Mouse (Mus musculus) midbrain, postnatal 0 days (tissue): ENCODE measurements around the gene Jph4. TPM values are rescaled to one million over a fixed set of nuclear protein-coding genes. Genes with fewer than 3 reads are reported as not detected.

Source experiments
- ATAC-seq: fragments of 200-750 bp; cut with Nextera tagmentation; 2 replicates; pipeline ENCODE4 v1.8.0; 2017; ENCODE audit warnings: moderate number of reproducible peaks, mild to moderate bottlenecking, moderate TSS enrichment, moderate library complexity; ENCODE audit not compliant: low FRiP score
- DNase-seq: peaks from one replicate; pipeline ENCODE4 v3.0.0-alpha.2; 2015; ENCODE audit warnings: low spot score
- H3K27ac ChIP-seq: fragments of 300-500 bp; sonication (generic); 2 replicates; pipeline ENCODE4 v1.5.1; 2014; ENCODE audit warnings: low read depth, mild to moderate bottlenecking, low read length, mixed read lengths
- H3K27me3 ChIP-seq: fragments of 300-500 bp; sonication (generic); 2 replicates; pipeline ENCODE4 v1.6.1; 2014; ENCODE audit warnings: low read length, control low read depth, mixed read lengths; ENCODE audit not compliant: insufficient read depth
- H3K36me3 ChIP-seq: fragments of 300-500 bp; sonication (generic); 2 replicates; pipeline ENCODE4 v1.6.1; 2014; ENCODE audit warnings: low read length, control low read depth, mixed read lengths; ENCODE audit not compliant: insufficient read depth
- H3K4me1 ChIP-seq: fragments of 300-500 bp; sonication (generic); 2 replicates; pipeline ENCODE4 v1.6.1; 2014; ENCODE audit warnings: mild to moderate bottlenecking, control low read depth, antibody characterized with exemption, low read length, mixed read lengths; ENCODE audit not compliant: insufficient read depth
- H3K4me2 ChIP-seq: fragments of 300-500 bp; sonication (generic); 2 replicates; pipeline ENCODE4 v1.6.1; 2014; ENCODE audit warnings: low read depth, mild to moderate bottlenecking, low read length, mixed read lengths; ENCODE audit not compliant: poor library complexity, severe bottlenecking
- H3K4me3 ChIP-seq: fragments of 300-500 bp; sonication (generic); 2 replicates; pipeline ENCODE4 v1.5.1; 2014; ENCODE audit warnings: low read depth, mild to moderate bottlenecking, low read length, moderate library complexity
- H3K9ac ChIP-seq: fragments of 300-500 bp; sonication (generic); replicated peaks from 2 replicates; pipeline ENCODE4 v1.6.1; 2014; ENCODE audit warnings: mild to moderate bottlenecking, low read length, moderate library complexity, mixed read lengths; ENCODE audit not compliant: poor library complexity, severe bottlenecking
- H3K9me3 ChIP-seq: fragments of 300-500 bp; sonication (generic); 2 replicates; pipeline ENCODE4 v1.6.1; 2016; ENCODE audit warnings: low read length, control low read depth
- CTCF ChIP-seq: IDR thresholded peaks from 2 replicates; pipeline ENCODE4 v1.5.1; 2016; ENCODE audit warnings: antibody characterized with exemption, mild to moderate bottlenecking
- WGBS: fragments of 180-500 bp; shearing (Covaris S2); extraction: QIAGEN DNeasy Blood & Tissue Kit; methylation state at CpG from one replicate; pipeline ENCODE4 v1.1.7; 2014; 5-methylcytosine and 5-hydroxymethylcytosine counted together
- polyA plus RNA-seq: library from polyadenylated mRNA; unstranded; fragments of >200 nt; fragmentation: Nextera tagmentation; extraction: Ambion mirVana; gene quantifications from 2 replicates; pipeline ENCODE4 v1.2.1, GENCODE M21; 2015
- total RNA-seq: library from RNA; depleted of rRNA; stranded (reverse); fragments of >200 nt; gene quantifications from 2 replicates; pipeline ENCODE4 v1.2.3, GENCODE M21; 2014

Jph4 gene
- total and polyA plus RNA-seq, 2 experiments from 2014 or later = 45.1 to 182 TPM

DNA sequence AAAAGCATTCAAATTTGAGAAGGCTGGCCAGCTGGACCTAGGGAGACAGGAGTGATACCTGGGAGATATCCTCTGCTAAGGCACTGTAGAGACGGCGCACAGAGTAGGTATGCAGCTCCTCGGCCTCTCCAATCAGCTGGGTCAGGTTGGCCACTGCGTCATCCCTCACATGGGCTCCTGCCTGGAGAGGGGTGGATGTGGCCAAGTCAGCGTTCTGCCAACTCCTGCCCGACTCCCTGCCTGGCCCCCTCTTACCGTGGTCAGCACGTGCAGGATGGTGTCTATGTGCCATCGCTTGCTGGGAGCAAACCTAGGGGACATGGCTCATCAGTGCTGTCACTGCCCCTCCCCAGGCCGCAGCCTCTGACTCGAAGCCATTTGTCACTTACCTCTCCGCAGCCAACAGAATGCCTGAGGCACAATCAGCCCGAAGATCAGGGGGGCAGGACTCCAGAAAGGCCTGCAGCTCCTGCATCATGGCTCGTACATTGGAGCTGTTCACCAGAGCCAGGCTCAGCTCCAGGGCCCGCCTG is 14.4 kb downstream of the Jph4 start:
- H3K9me3 ChIP-seq = no peaks in the 10 kb centered on the region
- no peak overlapping the region for H3K4me3 ChIP-seq
- H3K4me2 ChIP-seq = no peak overlapping the region
- H3K4me1 ChIP-seq = peaks cover 11% of the 10 kb centered on the region; the same call in 1 of the 2 replicates
- no peak for TF ChIP-seq CTCF
- ATAC-seq = no peak
- no peak overlapping the region for H3K9ac ChIP-seq
- H3K27me3 ChIP-seq = no peaks in the 10 kb centered on the region
- no peak overlapping the region for H3K27ac ChIP-seq
- DNase-seq = no peak
- H3K36me3 ChIP-seq = peaks cover 5% of the 10 kb centered on the region; the same call in 1 of the 2 replicates
- 85% methylated on average over 15 of the region's 15 CpGs for WGBS

DNA sequence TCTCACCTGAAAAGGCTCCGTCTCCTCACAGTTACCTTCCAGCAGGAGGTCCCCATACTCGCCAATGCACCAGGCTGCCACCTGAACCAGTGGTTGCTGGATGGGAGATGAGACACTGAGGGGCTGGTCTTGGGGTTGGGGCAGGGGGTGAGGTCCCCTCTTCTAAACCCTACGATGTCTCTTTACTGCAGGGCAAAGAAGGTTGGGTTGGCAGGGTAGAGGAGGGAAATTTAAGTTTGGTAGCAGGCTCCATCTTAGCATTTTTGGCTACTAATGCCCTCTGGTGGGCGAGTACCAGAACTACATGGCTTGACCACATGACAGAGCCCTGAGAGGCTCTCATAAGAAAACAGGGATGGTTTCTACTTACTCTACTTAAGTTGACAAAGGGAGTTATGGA is 15.1 kb downstream of the Jph4 start:
- H3K4me3 ChIP-seq = no peak overlapping the region
- DNase-seq (peak; percentile 78), ATAC-seq (peak; percentile 0; the same call in 1 of the 2 replicates)
- no peak overlapping the region for H3K4me2 ChIP-seq
- H3K36me3 ChIP-seq = peaks cover 5% of the 10 kb centered on the region; the same call in 1 of the 2 replicates
- peak; percentile 85 for TF ChIP-seq CTCF
- H3K27ac ChIP-seq = no peak overlapping the region
- no peaks in the 10 kb centered on the region for H3K9me3 ChIP-seq
- 39% methylated on average over 4 of the region's 4 CpGs for WGBS
- H3K4me1 ChIP-seq = peaks cover 11% of the 10 kb centered on the region; the same call in 1 of the 2 replicates
- no peak overlapping the region for H3K9ac ChIP-seq
- H3K27me3 ChIP-seq = no peaks in the 10 kb centered on the region

DNA sequence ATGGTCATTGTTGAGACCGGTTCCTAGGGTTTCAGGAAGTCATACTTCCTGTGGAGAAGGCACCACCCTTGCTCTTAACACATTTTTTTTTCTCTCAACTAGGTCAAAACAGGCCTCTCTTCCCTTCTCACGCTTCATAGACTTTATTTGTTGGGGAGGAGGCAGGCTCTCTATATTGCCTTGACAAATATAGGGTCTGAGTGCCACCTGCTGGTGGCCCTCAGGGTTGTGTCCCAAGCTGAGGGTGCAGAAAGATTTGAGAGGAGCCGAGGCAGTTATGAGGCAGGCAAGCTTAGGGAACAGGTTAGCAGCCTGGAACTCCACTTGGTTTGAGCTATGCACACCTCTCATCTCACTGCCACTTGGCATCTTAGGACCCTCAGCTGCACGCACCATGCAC is 18.7 kb downstream of the Jph4 start:
- peak; percentile 85 for TF ChIP-seq CTCF
- Histone ChIP-seq H3K4me2 (no peak overlapping the region), H3K27ac (no peak overlapping the region), H3K9ac (no peak overlapping the region), H3K9me3 (no peaks in the 10 kb centered on the region), H3K4me3 (no peak overlapping the region), H3K27me3 (no peaks in the 10 kb centered on the region), H3K4me1 (peaks cover 8% of the 10 kb centered on the region), H3K36me3 (peaks cover 5% of the 10 kb centered on the region; the same call in 1 of the 2 replicates)
- WGBS = 63% methylated on average over 4 of the region's 4 CpGs
- peak; percentile 79 for DNase-seq
- ATAC-seq = no peak

DNA sequence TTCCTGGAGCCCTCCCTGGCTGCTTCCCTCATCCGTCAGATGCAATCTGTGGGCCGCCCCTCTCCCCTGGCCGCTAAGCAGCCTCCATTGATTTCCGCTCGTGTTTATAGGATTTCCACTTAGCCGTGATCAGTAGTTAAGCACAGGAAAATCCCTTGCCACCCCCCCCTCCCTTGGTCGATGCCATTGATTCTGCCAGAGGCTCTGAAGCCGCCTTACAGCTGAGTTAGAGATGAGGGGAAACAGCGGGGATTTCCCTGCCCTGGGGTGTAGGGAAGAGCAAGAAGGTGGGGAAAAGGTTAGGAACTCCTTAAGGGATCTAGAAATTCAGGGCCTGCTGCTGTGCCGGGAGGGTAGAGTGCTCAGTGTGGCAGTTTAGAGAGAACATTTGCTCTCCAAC is 19.1 kb downstream of the Jph4 start:
- Histone ChIP-seq H3K9ac (no peak overlapping the region), H3K27ac (0 out of 2 replicates have a peak overlapping the region, but pooled peaks have one; percentile 26)
- no peak for DNase-seq

DNA sequence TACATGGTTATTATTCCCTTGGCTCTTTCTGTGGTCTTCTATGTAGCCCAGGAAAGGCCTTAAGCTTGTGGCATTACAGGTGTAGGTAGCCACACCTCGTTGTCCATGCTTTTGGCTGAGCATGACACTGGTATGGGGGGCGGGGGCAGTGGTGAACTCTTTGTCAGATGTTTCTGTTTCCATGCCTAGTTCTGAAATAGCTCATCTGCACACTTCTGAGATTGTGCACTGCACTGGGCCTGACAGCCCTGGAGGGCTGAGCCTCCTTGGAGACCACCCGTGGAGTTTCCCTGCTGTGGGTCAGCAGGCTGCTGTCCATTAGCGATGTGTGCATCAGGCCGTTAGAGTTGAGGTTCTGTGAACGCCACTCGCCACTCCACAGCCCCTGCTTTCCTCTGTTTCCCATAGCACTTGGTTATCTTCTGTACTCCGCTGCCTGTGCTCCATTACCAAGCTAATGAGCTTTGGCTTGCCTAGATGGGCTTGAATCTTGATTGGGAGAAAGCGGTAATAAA is 20.1 kb downstream of the Jph4 start:
- WGBS = 54% methylated on average over 9 of the region's 9 CpGs
- Histone ChIP-seq H3K4me1 (peaks cover 8% of the 10 kb centered on the region), H3K9ac (0 out of 2 replicates have a peak overlapping the region, but pooled peaks have one; percentile 24), H3K9me3 (no peaks in the 10 kb centered on the region), H3K4me2 (peak overlapping the region; percentile 1), H3K36me3 (peaks cover 5% of the 10 kb centered on the region; the same call in 1 of the 2 replicates), H3K27ac (no peak overlapping the region), H3K27me3 (no peaks in the 10 kb centered on the region), H3K4me3 (no peak overlapping the region)
- no peak for DNase-seq
- no peak for TF ChIP-seq CTCF
- ATAC-seq = no peak

More for the DNA sequence above, 19.1 kb downstream of the Jph4 start:
- TF ChIP-seq CTCF = no peak
- Histone ChIP-seq H3K4me3 (no peak overlapping the region), H3K4me2 (no peak overlapping the region; the same call in 1 of the 2 replicates), H3K36me3 (peaks cover 5% of the 10 kb centered on the region; the same call in 1 of the 2 replicates), H3K27me3 (no peaks in the 10 kb centered on the region), H3K9me3 (no peaks in the 10 kb centered on the region), H3K4me1 (peaks cover 8% of the 10 kb centered on the region)
- WGBS = 50% methylated on average over 10 of the region's 10 CpGs
- no peak for ATAC-seq

DNA sequence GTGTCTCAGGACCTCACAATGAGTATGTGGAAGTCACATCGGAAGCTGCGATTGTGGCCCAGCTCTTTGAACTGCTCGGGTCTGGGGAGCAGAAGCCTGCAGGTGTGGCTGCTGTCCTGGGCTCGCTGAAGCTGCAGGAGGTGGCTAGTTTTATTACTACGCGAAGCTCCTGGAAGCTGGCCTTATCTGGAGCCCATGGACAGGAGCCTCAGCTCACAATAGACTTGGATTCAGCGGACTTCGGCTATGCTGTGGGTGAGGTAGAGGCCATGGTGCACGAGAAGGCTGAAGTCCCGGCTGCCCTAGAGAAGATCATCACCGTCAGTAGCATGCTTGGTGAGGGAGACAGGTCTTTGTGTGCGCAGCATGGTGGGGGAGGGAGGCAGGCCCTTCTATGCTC is 21.1 kb downstream of the Jph4 start:
- Histone ChIP-seq H3K27ac (no peak overlapping the region; the same call in 1 of the 2 replicates), H3K4me2 (peak overlapping the region; percentile 80), H3K27me3 (no peaks in the 10 kb centered on the region), H3K4me1 (peaks cover 8% of the 10 kb centered on the region), H3K4me3 (peak overlapping the region; percentile 64), H3K9ac (peak overlapping the region; percentile 84; the same call in 1 of the 2 replicates), H3K9me3 (no peaks in the 10 kb centered on the region), H3K36me3 (peaks cover 5% of the 10 kb centered on the region; the same call in 1 of the 2 replicates)
- WGBS = 73% methylated on average over 12 of the region's 12 CpGs
- DNase-seq = no peak
- ATAC-seq = no peak
- no peak for TF ChIP-seq CTCF
